Mouse (Mus musculus): ENCODE measurements at regions not wholly inside any gene's neighbourhood (a gene's known extent, or its start where the extent isn't known, plus 50 kb on each side); places are given as distances from the start of the nearest gene placed in this dataset.

DNA sequence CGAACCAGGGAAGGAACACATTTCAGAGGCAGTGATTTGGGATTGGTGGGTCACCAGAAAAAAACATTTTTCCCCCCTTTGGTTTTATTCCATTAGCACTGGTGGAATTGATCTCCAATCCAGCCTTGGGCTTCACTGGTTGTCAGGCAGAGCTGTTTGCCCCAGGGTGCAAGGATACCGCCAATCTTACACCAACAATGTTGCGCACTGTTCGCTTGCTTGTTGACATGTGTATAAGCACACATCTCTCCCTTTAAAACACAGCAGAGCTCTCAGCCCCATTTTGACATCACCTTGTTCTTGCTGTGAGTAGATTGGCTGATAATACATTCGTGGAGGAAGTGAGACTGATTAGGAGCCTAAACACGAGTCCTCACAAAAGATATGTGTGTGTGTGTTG is 333.1 kb upstream of the Atp5g3 start:
- no peaks in the 10 kb centered on the region for H3K36me3 ChIP-seq (ENCODE audit: insufficient read depth, low read length)
- no peak overlapping the region for H3K4me3 ChIP-seq (ENCODE audit: low read length)
- no peak for TF ChIP-seq CTCF (IDR thresholded peaks at IDR 0.05; ENCODE audit: low read depth)
- H3K27me3 ChIP-seq (ENCODE audit: insufficient read depth, low read length), result no peaks in the 10 kb centered on the region
- peak overlapping the region; percentile 37 for H3K4me2 ChIP-seq (ENCODE audit: low read depth, low read length)
- H3K27ac ChIP-seq, result no peak overlapping the region
- ATAC-seq, result no peak
- WGBS, result 39% methylated on average over 6 of the region's 6 CpGs
- 0 out of 2 replicates have a peak, but pooled peaks cover 7% of the 10 kb centered on the region for H3K4me1 ChIP-seq (ENCODE audit: insufficient read depth, low read length)
- DNase-seq (ENCODE audit: low spot score), result peak; percentile 16
- H3K9me3 ChIP-seq (ENCODE audit: low read length), result no peaks in the 10 kb centered on the region
- H3K9ac ChIP-seq (replicated peaks; ENCODE audit: low read length), result no peak overlapping the region

DNA sequence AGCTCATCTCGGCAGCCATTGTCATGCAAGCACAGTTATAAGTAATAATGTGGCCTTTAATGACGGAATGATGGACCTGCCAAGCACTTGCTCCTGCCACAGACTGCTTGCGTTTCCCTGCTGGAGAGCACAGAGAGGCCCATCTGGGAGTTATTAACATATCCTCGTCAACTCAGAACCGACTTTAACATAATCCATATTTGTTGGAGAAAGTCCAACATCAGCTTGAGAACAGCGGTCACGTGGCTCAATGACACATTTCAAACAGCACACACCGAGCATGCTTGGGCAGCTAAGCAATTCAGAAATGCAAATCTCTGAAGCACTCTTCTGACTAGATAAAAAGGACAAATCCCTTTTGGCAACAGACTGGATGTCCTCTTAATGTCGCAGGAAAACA is 332.7 kb upstream of the Atp5g3 start:
- no peaks in the 10 kb centered on the region for H3K27me3 ChIP-seq (ENCODE audit: insufficient read depth, low read length)
- H3K27ac ChIP-seq, result no peak overlapping the region; the same call in 1 of the 2 replicates
- 26% methylated on average over 9 of the region's 9 CpGs for WGBS
- 0 out of 2 replicates have a peak, but pooled peaks cover 7% of the 10 kb centered on the region for H3K4me1 ChIP-seq (ENCODE audit: insufficient read depth, low read length)
- peak overlapping the region; percentile 37 for H3K4me2 ChIP-seq (ENCODE audit: low read depth, low read length)
- ATAC-seq (peak; percentile 64), DNase-seq (ENCODE audit: low spot score) (peak; percentile 65)
- no peak overlapping the region for H3K4me3 ChIP-seq (ENCODE audit: low read length)
- H3K9ac ChIP-seq (replicated peaks; ENCODE audit: low read length), result no peak overlapping the region
- no peak for TF ChIP-seq CTCF (IDR thresholded peaks at IDR 0.05; ENCODE audit: low read depth)
- no peaks in the 10 kb centered on the region for H3K36me3 ChIP-seq (ENCODE audit: insufficient read depth, low read length)
- no peaks in the 10 kb centered on the region for H3K9me3 ChIP-seq (ENCODE audit: low read length)

DNA sequence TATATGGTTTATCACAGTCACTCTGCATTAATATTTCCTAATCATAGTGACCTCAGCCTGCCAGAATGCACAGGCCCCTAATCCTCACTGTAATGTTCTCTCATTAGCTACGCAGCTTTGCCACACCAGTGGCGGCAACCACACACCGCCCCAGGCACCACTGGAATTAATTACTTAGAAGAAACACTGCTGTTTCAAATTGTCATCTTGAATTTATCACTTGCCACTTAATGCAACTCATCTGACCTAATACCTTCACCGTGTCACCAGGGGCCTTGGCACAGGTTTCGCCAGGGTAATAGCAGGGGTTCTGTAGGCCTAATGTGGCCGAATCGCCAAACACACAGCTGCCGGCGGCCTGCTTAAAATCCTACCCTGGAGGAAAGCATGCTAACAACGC is 328.5 kb upstream of the Atp5g3 start:
- H3K27me3 ChIP-seq (ENCODE audit: insufficient read depth, low read length), result no peaks in the 10 kb centered on the region
- H3K9me3 ChIP-seq (ENCODE audit: low read length), result no peaks in the 10 kb centered on the region
- no peak overlapping the region for H3K4me3 ChIP-seq (ENCODE audit: low read length)
- TF ChIP-seq CTCF (IDR thresholded peaks at IDR 0.05; ENCODE audit: low read depth), result no peak
- ATAC-seq, result peak; percentile 59
- H3K9ac ChIP-seq (replicated peaks; ENCODE audit: low read length), result no peak overlapping the region
- H3K4me1 ChIP-seq (ENCODE audit: insufficient read depth, low read length), result 0 out of 2 replicates have a peak, but pooled peaks cover 7% of the 10 kb centered on the region
- H3K4me2 ChIP-seq (ENCODE audit: low read depth, low read length), result no peak overlapping the region
- WGBS, result 42% methylated on average over 10 of the region's 10 CpGs
- H3K27ac ChIP-seq, result no peak overlapping the region
- H3K36me3 ChIP-seq (ENCODE audit: insufficient read depth, low read length), result no peaks in the 10 kb centered on the region
- DNase-seq (ENCODE audit: low spot score), result peak; percentile 33

DNA sequence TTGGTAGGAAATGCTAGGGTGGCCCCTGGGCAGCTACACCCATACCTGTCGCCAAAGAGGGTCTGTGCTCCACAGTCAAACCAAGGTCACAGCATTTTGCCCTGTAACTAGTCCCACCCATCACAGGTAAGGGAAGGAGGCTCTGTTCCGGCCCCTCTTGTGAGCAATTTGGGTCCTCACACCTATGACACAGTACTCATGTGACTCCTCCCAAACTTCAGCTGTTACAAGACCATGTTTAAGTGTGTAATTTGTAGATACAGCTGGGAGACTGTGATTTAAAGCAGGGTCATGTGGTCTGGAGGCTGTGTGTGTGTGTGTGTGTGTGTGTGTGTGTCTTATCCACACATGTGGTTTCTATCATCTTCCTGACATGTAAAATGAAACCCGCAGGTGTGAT is 306.3 kb upstream of the Atp5g3 start:
- H3K4me2 ChIP-seq (ENCODE audit: low read depth, low read length), result no peak overlapping the region
- no peaks in the 10 kb centered on the region for H3K27me3 ChIP-seq (ENCODE audit: insufficient read depth, low read length)
- DNase-seq (ENCODE audit: low spot score) (no peak), ATAC-seq (no peak)
- WGBS, result 87% methylated on average over 3 of the region's 3 CpGs
- no peaks in the 10 kb centered on the region for H3K36me3 ChIP-seq (ENCODE audit: insufficient read depth, low read length)
- H3K4me3 ChIP-seq (ENCODE audit: low read length), result no peak overlapping the region
- no peak overlapping the region for H3K9ac ChIP-seq (replicated peaks; ENCODE audit: low read length)
- no peak overlapping the region for H3K27ac ChIP-seq
- no peaks in the 10 kb centered on the region for H3K9me3 ChIP-seq (ENCODE audit: low read length)
- no peak for TF ChIP-seq CTCF (IDR thresholded peaks at IDR 0.05; ENCODE audit: low read depth)
- no peaks in the 10 kb centered on the region for H3K4me1 ChIP-seq (ENCODE audit: insufficient read depth, low read length)

DNA sequence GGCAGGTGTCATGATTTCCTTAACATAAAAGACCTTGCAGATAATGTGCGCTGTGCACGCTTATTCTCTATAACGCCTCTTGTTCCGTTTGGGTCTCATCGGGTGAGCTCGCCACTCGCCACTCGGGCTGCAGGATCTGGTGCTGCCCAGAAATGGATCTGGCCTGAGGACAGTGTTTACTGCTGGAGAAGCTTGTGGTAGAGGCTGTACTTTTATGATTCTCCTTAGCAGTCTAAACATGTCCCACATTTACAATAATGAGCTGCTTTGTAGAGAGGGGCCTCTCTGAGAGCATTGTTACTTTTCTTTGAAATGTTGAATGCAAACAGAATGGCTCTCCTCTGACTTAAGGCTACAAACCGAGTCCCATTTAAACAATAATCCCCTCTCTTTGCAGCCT is 299.1 kb upstream of the Atp5g3 start:
- no peak for TF ChIP-seq CTCF (IDR thresholded peaks at IDR 0.05; ENCODE audit: low read depth)
- Histone ChIP-seq H3K27me3 (ENCODE audit: insufficient read depth, low read length) (no peaks in the 10 kb centered on the region), H3K27ac (no peak overlapping the region), H3K9me3 (ENCODE audit: low read length) (no peaks in the 10 kb centered on the region), H3K36me3 (ENCODE audit: insufficient read depth, low read length) (no peaks in the 10 kb centered on the region), H3K4me1 (ENCODE audit: insufficient read depth, low read length) (no peaks in the 10 kb centered on the region), H3K9ac (replicated peaks; ENCODE audit: low read length) (no peak overlapping the region), H3K4me2 (ENCODE audit: low read depth, low read length) (peak overlapping the region; percentile 10; the same call in 1 of the 2 replicates), H3K4me3 (ENCODE audit: low read length) (no peak overlapping the region)
- DNase-seq (ENCODE audit: low spot score) (peak; percentile 17), ATAC-seq (0 out of 2 replicates have a peak, but pooled peaks have one; percentile 59)
- WGBS, result 31% methylated on average over 9 of the region's 9 CpGs

DNA sequence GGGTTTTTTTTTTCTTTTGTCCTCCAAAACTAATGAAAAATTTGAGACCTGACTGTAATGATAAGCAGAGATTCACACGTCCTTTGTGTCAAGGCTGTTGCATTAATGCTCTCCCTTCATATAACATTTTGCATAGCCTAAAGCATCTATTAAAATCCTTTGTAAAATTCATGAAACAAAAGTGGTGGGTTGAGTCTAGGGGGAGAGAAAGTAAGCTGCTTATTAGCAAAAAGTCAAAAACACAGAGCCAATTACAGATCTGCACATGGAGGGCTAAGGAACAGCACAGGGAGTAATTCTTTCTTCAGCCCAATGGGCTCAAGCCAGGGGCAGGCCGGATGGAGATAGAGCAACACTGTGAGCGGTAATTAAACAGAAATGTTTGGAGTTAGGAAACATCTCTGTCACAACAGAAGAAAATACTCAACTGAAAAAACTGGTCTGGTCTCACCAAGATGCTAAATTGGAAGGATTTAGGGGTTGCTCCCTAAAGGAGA is 298.3 kb upstream of the Atp5g3 start:
- H3K4me2 ChIP-seq (ENCODE audit: low read depth, low read length), result no peak overlapping the region
- H3K9me3 ChIP-seq (ENCODE audit: low read length), result no peaks in the 10 kb centered on the region
- no peak overlapping the region for H3K9ac ChIP-seq (replicated peaks; ENCODE audit: low read length)
- H3K36me3 ChIP-seq (ENCODE audit: insufficient read depth, low read length), result no peaks in the 10 kb centered on the region
- no peak overlapping the region for H3K4me3 ChIP-seq (ENCODE audit: low read length)
- H3K4me1 ChIP-seq (ENCODE audit: insufficient read depth, low read length), result no peaks in the 10 kb centered on the region
- no peaks in the 10 kb centered on the region for H3K27me3 ChIP-seq (ENCODE audit: insufficient read depth, low read length)
- WGBS, result 55% methylated on average over 3 of the region's 3 CpGs
- DNase-seq (ENCODE audit: low spot score) (no peak), ATAC-seq (no peak)
- H3K27ac ChIP-seq, result no peak overlapping the region
- TF ChIP-seq CTCF (IDR thresholded peaks at IDR 0.05; ENCODE audit: low read depth), result no peak

DNA sequence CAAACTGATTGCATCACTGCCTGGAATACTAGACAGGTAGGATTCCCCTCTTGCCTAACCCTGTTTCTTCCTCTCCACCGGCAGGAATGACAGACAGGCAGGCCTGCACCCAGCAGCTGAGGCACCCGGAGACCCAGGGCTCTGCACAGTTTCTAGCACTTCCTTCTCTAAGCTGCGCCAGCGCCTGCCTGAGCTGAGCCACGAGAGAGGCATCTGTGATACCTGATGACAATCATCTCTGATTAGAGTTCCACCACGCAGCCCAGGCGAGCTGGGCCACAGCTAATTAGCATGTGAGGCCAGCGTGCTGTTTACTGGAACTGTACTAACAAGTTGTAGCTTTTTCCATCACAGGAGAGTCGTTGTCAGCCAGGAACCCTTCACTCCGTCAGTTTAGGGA is 296.3 kb upstream of the Atp5g3 start:
- no peaks in the 10 kb centered on the region for H3K9me3 ChIP-seq (ENCODE audit: low read length)
- no peaks in the 10 kb centered on the region for H3K36me3 ChIP-seq (ENCODE audit: insufficient read depth, low read length)
- WGBS, result 51% methylated on average over 10 of the region's 10 CpGs
- ATAC-seq (no peak), DNase-seq (ENCODE audit: low spot score) (no peak)
- no peak overlapping the region for H3K27ac ChIP-seq
- no peak overlapping the region for H3K9ac ChIP-seq (replicated peaks; ENCODE audit: low read length)
- H3K27me3 ChIP-seq (ENCODE audit: insufficient read depth, low read length), result no peaks in the 10 kb centered on the region
- H3K4me1 ChIP-seq (ENCODE audit: insufficient read depth, low read length), result no peaks in the 10 kb centered on the region
- H3K4me3 ChIP-seq (ENCODE audit: low read length), result no peak overlapping the region
- no peak overlapping the region for H3K4me2 ChIP-seq (ENCODE audit: low read depth, low read length)
- no peak for TF ChIP-seq CTCF (IDR thresholded peaks at IDR 0.05; ENCODE audit: low read depth)

Measured in hindbrain, postnatal 0 days (tissue).